Mouse (Mus musculus) embryonic facial prominence, embryonic 11.5 days (tissue): Measurements from ENCODE around the gene Camk1. TPM values are rescaled to one million over a fixed set of nuclear protein-coding genes. Genes with fewer than 3 reads are reported as not detected.

Source experiments
- ATAC-seq: fragments of 200-750 bp; cut with Nextera tagmentation; replicated peaks from 2 replicates; pipeline ENCODE4 v1.8.0; 2017; ENCODE audit warnings: low read depth; ENCODE audit not compliant: insufficient number of reproducible peaks, low FRiP score, low TSS enrichment
- DNase-seq: peaks from one replicate; pipeline ENCODE4 v3.0.0-alpha.2; 2015; ENCODE audit warnings: low spot score
- H3K27ac ChIP-seq: fragments of 300-500 bp; sonication (generic); replicated peaks from 2 replicates; pipeline ENCODE4 v1.5.1; 2014; ENCODE audit warnings: mild to moderate bottlenecking, low read depth, low read length, control low read depth
- H3K27me3 ChIP-seq: fragments of 300-500 bp; sonication (generic); 2 replicates; pipeline ENCODE4 v1.6.1; 2014; ENCODE audit warnings: mild to moderate bottlenecking, low read length, moderate library complexity, mixed read lengths; ENCODE audit not compliant: control insufficient read depth, insufficient read depth
- H3K36me3 ChIP-seq: fragments of 300-500 bp; sonication (generic); replicated peaks from 2 replicates; pipeline ENCODE4 v1.6.1; 2014; ENCODE audit warnings: low read depth, mild to moderate bottlenecking, low read length, moderate library complexity, mixed read lengths; ENCODE audit not compliant: control insufficient read depth, insufficient read depth
- H3K4me1 ChIP-seq: fragments of 300-500 bp; sonication (generic); 2 replicates; pipeline ENCODE4 v1.6.1; 2014; ENCODE audit warnings: low read length, mixed read lengths; ENCODE audit not compliant: control insufficient read depth, insufficient read depth
- H3K4me2 ChIP-seq: fragments of 300-500 bp; sonication (generic); 2 replicates; pipeline ENCODE4 v1.6.1; 2014; ENCODE audit warnings: low read depth, mild to moderate bottlenecking, control low read depth, low read length, moderate library complexity
- H3K4me3 ChIP-seq: fragments of 300-500 bp; sonication (generic); 2 replicates; pipeline ENCODE4 v1.5.1; 2014; ENCODE audit warnings: low read depth, low read length, control low read depth
- H3K9ac ChIP-seq: fragments of 300-500 bp; sonication (generic); replicated peaks from 2 replicates; pipeline ENCODE4 v1.6.1; 2014; ENCODE audit warnings: mild to moderate bottlenecking, control low read depth, low read length
- H3K9me3 ChIP-seq: fragments of 300-500 bp; sonication (generic); replicated peaks from 2 replicates; pipeline ENCODE4 v1.6.1; 2016; ENCODE audit warnings: mild to moderate bottlenecking, low read length, inconsistent platforms, mixed read lengths; ENCODE audit not compliant: control insufficient read depth
- whole genome bisulfite sequencing: fragments of 180-500 bp; shearing (Covaris S2); extraction: QIAGEN DNeasy Blood & Tissue Kit; methylation state at CpG from one replicate; pipeline ENCODE4 v1.1.7; 2014; 5-methylcytosine and 5-hydroxymethylcytosine counted together
- polyA plus RNA-seq: library from polyadenylated mRNA; unstranded; fragments of >200 nt; fragmentation: Nextera tagmentation; extraction: Ambion mirVana; gene quantifications from 2 replicates; pipeline ENCODE4 v1.2.1, GENCODE M21; 2014

The Camk1 gene
- polyA plus RNA-seq, 1 experiment from 2014 or later = 73.5 TPM

DNA sequence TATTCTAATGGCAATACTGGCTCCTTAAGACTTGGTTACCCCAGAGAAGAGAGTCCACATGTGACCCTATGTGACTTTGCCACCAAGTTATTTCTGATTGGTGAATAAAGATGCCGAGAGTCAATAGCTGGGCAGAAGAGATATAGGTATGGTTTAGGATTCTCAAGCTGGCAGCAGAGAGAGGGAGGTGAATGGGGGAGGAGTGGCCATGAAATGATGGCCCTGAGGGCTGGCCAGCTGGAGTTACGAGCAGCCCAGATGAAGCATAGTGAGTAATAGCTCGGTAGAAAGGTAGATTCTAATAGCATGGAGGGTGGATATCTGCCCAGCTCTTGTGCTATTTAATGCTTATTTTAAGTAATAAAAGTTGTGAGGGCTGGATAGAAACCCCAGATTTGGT, 9.0 kb upstream of the Camk1 start:
- ATAC-seq = no peak
- no peak overlapping the region for H3K4me3 ChIP-seq
- H3K9ac ChIP-seq = no peak overlapping the region
- DNase-seq = no peak
- H3K36me3 ChIP-seq = no peaks in the 10 kb centered on the region
- H3K4me2 ChIP-seq = no peak overlapping the region
- no peaks in the 10 kb centered on the region for H3K9me3 ChIP-seq
- no peaks in the 10 kb centered on the region for H3K27me3 ChIP-seq
- 76% methylated on average over 3 of the region's 3 CpGs for WGBS
- no peaks in the 10 kb centered on the region for H3K4me1 ChIP-seq
- no peak overlapping the region for H3K27ac ChIP-seq

DNA sequence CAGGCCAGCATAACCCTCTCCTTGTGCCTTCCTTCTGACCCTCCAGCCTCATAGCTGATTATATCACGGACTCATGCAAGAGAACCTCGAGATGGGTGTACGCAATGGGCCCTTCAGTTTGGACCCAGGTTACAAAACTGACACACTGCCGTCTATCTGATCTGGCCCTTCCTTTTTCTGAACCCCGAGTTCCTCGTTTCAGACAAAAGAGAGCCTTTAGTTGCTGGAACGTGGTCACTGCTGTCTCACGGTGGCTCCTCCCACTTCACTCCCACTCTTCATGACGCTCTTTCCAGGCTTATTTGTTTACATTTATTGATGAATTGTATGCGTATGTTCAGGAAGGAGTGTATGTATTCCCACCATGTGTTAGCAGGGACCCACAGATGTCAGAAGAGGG, 7.9 kb upstream of the Camk1 start:
- Histone ChIP-seq H3K9ac (no peak overlapping the region), H3K27ac (no peak overlapping the region), H3K36me3 (no peaks in the 10 kb centered on the region), H3K4me3 (no peak overlapping the region), H3K9me3 (no peaks in the 10 kb centered on the region), H3K4me2 (no peak overlapping the region), H3K4me1 (no peaks in the 10 kb centered on the region), H3K27me3 (no peaks in the 10 kb centered on the region)
- no peak for ATAC-seq
- WGBS = 57% methylated on average over 10 of the region's 10 CpGs
- DNase-seq = no peak

DNA sequence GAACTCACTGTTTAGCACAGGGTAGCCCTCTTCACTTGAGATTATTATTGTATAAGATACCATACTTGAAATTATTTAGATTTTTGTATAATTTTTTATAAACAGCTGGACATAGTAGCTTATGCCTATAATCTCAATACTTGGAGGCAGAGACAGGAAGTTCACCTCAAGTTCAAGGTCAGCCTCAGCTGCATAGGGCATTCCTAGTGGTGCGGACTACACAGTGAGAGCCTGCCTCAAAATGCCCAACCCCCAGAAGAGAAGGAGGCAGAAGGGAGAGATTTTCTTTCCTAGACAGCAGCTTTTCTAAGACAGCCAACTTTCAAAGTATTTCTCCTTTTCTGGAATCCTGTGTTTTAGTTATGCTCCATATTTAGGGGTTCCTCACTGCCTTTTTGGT, 7.4 kb upstream of the Camk1 start:
- Histone ChIP-seq H3K9ac (no peak overlapping the region), H3K27me3 (no peaks in the 10 kb centered on the region), H3K27ac (no peak overlapping the region), H3K4me2 (no peak overlapping the region), H3K36me3 (no peaks in the 10 kb centered on the region), H3K4me3 (no peak overlapping the region), H3K9me3 (no peaks in the 10 kb centered on the region), H3K4me1 (no peaks in the 10 kb centered on the region)
- WGBS = 61% methylated on average over 1 of the region's 1 CpGs
- ATAC-seq = no peak
- DNase-seq = no peak

DNA sequence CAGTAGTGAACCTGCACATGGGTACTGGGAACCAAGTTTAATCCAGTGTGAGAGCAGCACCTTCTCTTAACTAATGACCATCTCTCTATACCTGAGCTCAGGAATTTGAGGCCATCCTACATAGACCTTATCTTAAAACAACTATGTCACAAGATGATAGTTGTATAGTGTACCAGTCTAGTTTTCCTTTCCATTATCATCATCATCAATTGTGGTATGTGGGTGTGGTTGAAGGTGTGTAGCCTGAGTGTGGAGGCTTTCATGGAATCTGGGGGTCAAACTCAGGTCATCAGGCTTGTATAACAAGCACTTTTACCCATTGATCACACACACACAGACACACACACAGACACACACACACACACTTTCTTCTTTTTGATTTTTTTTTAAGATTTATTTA, 6.8 kb upstream of the Camk1 start:
- DNase-seq = no peak
- no peak overlapping the region for H3K9ac ChIP-seq
- H3K4me2 ChIP-seq = no peak overlapping the region
- no peaks in the 10 kb centered on the region for H3K27me3 ChIP-seq
- ATAC-seq = no peak
- no peaks in the 10 kb centered on the region for H3K36me3 ChIP-seq
- H3K4me1 ChIP-seq = no peaks in the 10 kb centered on the region
- H3K27ac ChIP-seq = no peak overlapping the region
- no peak overlapping the region for H3K4me3 ChIP-seq
- H3K9me3 ChIP-seq = no peaks in the 10 kb centered on the region

DNA sequence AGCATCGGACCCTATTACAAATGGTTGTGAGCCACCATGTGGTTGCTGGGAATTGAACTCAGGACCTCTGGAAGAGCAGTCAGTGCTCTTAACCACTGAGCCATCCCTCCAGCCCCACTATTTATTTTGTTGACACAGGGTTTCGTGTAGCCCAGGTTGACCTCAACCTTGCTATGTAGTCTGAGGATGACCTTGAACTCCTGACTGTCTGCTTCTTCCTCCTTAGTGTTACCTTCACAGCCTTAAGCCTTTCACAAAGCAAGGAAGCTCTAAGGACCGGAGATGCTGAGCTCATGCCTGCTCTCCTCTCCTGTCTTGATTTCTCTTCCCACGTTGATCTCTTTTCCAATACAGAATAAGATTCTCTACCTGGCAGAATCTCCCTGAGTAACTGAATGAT, 3.1 kb upstream of the Camk1 start:
- Histone ChIP-seq H3K36me3 (no peaks in the 10 kb centered on the region), H3K4me3 (no peak overlapping the region), H3K27me3 (no peaks in the 10 kb centered on the region), H3K4me2 (no peak overlapping the region), H3K9me3 (no peaks in the 10 kb centered on the region), H3K4me1 (no peaks in the 10 kb centered on the region), H3K27ac (no peak overlapping the region), H3K9ac (no peak overlapping the region)
- ATAC-seq (no peak), DNase-seq (no peak)
- 70% methylated on average over 4 of the region's 4 CpGs for WGBS

DNA sequence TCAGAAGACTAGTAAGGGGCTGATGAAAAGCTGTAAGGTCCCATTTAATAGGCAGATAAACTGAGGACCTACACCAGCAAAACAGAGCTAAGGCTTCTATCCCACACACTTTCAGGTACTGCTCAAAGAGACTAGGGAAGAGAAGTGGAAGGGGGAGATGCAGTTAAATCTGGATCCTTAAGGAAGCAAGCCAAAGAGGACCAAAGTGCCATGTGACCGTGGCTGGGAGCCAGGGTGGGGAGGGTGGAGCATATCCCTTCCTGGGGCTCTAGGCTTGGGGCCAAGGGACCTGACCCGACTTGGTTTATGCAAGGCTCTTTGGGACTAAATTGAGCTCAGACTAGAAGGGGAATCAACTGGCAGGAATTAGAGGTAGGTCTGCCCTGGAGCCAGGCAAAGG, 537 bp upstream of the Camk1 start:
- WGBS = 64% methylated on average over 2 of the region's 2 CpGs
- Histone ChIP-seq H3K4me1 (no peaks in the 10 kb centered on the region), H3K36me3 (no peaks in the 10 kb centered on the region), H3K4me3 (no peak overlapping the region), H3K27me3 (no peaks in the 10 kb centered on the region), H3K27ac (no peak overlapping the region), H3K9ac (peak overlapping the region; percentile 76; the same call in 1 of the 2 replicates), H3K9me3 (no peaks in the 10 kb centered on the region), H3K4me2 (no peak overlapping the region)
- ATAC-seq (no peak), DNase-seq (no peak)

DNA sequence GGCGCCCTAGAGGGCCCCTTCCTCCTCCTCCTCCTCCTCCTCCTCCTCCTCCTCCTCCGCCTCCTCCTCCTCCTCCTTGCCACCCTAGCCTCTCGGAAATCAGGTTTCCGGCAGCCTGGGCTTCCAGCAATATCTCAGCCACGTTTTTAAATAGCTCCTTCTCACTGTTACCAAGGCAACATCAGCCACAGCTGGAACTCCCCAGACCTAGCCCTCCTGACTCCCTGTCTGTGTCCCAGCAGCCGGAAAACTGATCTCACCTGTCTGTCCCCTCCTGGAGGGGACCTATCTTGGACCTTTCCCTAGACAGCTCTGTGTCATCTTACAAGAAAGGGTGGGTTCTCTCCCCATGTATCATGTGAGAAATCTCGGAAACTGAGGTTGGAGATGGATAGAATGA, 1.5 kb downstream of the Camk1 start:
- no peaks in the 10 kb centered on the region for H3K36me3 ChIP-seq
- H3K4me2 ChIP-seq = no peak overlapping the region
- H3K4me1 ChIP-seq = no peaks in the 10 kb centered on the region
- ATAC-seq = no peak
- H3K9ac ChIP-seq = no peak overlapping the region
- H3K27me3 ChIP-seq = no peaks in the 10 kb centered on the region
- WGBS = 65% methylated on average over 3 of the region's 7 CpGs
- H3K4me3 ChIP-seq = no peak overlapping the region
- no peak overlapping the region for H3K27ac ChIP-seq
- no peaks in the 10 kb centered on the region for H3K9me3 ChIP-seq
- DNase-seq = peak; percentile 16

DNA sequence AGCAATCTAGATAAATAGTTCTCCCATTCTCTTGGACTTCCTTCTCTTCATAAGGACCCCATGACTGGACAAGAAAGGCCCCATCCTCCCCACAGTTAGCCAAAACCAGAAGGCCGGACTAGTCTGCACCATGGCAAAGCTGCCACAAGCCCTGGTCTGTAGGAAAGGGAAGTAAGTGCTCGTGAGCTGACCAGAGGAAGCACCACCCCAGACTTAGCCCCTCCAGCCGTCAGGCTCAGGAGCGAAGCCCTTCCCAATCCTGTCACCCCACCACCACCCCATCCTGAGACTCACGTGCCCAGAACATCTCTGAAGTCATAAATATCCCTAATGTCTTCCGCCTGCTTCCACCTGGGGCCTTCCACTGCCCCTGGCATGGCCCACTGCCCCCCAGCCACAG, 2.2 kb downstream of the Camk1 start:
- H3K4me1 ChIP-seq = no peaks in the 10 kb centered on the region
- H3K27me3 ChIP-seq = no peaks in the 10 kb centered on the region
- no peak overlapping the region; the same call in 1 of the 2 replicates for H3K9ac ChIP-seq
- H3K4me2 ChIP-seq = no peak overlapping the region
- 82% methylated on average over 6 of the region's 6 CpGs for WGBS
- H3K36me3 ChIP-seq = no peaks in the 10 kb centered on the region
- H3K27ac ChIP-seq = no peak overlapping the region
- DNase-seq (no peak), ATAC-seq (no peak)
- H3K9me3 ChIP-seq = no peaks in the 10 kb centered on the region
- H3K4me3 ChIP-seq = no peak overlapping the region
